Mouse (Mus musculus): ENCODE measurements around the gene Rc3h2. TPM values are rescaled to one million over a fixed set of nuclear protein-coding genes. Genes with fewer than 3 reads are reported as not detected.
A peak's percentile ranks its signal among the peaks of the same experiment; 100 is the strongest.

The Rc3h2 gene
- total and polyA plus RNA-seq, 3 experiments: 2.1 to 118 (median 68.1) TPM

GRCm38 (mm10) chr2:37395539-37395938 lies 27.2 kb downstream of the Rc3h2 start:
- H3K36me3 ChIP-seq (replicated peaks): peaks cover 55% of the 10 kb centered on the region
- ATAC-seq (ENCODE audit: extremely low read depth, insufficient number of reproducible peaks, low FRiP score, poor library complexity, severe bottlenecking) (no peak), DNase-seq (ENCODE audit: low spot score) (no peak)
- H3K4me3 ChIP-seq (ENCODE audit: low read depth, low read length): no peak overlapping the region
- no peaks in the 10 kb centered on the region for H3K9me3 ChIP-seq (replicated peaks)
- no peak for TF ChIP-seq GATA1 (IDR thresholded peaks at IDR 0.05; ENCODE audit: borderline replicate concordance, low read length)
- TF ChIP-seq GATA2 (IDR thresholded peaks at IDR 0.05; ENCODE audit: borderline replicate concordance, low read depth, low read length): no peak
- TF ChIP-seq CTCF (IDR thresholded peaks at IDR 0.05; ENCODE audit: low read depth, low read length): no peak
- no peak for TF ChIP-seq POLR2AphosphoS5 (IDR thresholded peaks at IDR 0.05; ENCODE audit: insufficient replicate concordance, low read depth, low read length)
- H3K27me3 ChIP-seq (ENCODE audit: insufficient read depth, low read length): no peaks in the 10 kb centered on the region
- H3K4me1 ChIP-seq (ENCODE audit: insufficient read depth, low read depth, low read length): no peaks in the 10 kb centered on the region

GRCm38 (mm10) chr2:37382921-37383320 lies 39.8 kb downstream of the Rc3h2 start:
- no peak overlapping the region for H3K4me3 ChIP-seq (ENCODE audit: low read depth, low read length)
- peaks cover 49% of the 10 kb centered on the region for H3K36me3 ChIP-seq (replicated peaks)
- H3K4me1 ChIP-seq (ENCODE audit: insufficient read depth, low read depth, low read length): peaks cover 3% of the 10 kb centered on the region; the same call in 1 of the 2 replicates
- no peaks in the 10 kb centered on the region for H3K9me3 ChIP-seq (replicated peaks)
- ATAC-seq (ENCODE audit: extremely low read depth, insufficient number of reproducible peaks, low FRiP score, poor library complexity, severe bottlenecking) (no peak), DNase-seq (ENCODE audit: low spot score) (no peak)
- no peaks in the 10 kb centered on the region for H3K27me3 ChIP-seq (ENCODE audit: insufficient read depth, low read length)
- TF ChIP-seq GATA2 (IDR thresholded peaks at IDR 0.05; ENCODE audit: borderline replicate concordance, low read depth, low read length): no peak
- TF ChIP-seq GATA1 (IDR thresholded peaks at IDR 0.05; ENCODE audit: borderline replicate concordance, low read length): no peak
- no peak for TF ChIP-seq POLR2AphosphoS5 (IDR thresholded peaks at IDR 0.05; ENCODE audit: insufficient replicate concordance, low read depth, low read length)
- TF ChIP-seq TAL1 (conservative IDR thresholded peaks at IDR 0.05; ENCODE audit: low read depth, low read length): no peak
- TF ChIP-seq CTCF (IDR thresholded peaks at IDR 0.05; ENCODE audit: low read depth, low read length): no peak

- Histone ChIP-seq H3K4me3 (ENCODE audit: low read depth, low read length) (no peak overlapping the region), H3K27me3 (ENCODE audit: insufficient read depth, low read length) (no peaks in the 10 kb centered on the region), H3K9me3 (replicated peaks) (no peaks in the 10 kb centered on the region), H3K36me3 (replicated peaks) (peaks cover 52% of the 10 kb centered on the region), H3K4me1 (ENCODE audit: insufficient read depth, low read depth, low read length) (peaks cover 17% of the 10 kb centered on the region)
- ATAC-seq (ENCODE audit: extremely low read depth, insufficient number of reproducible peaks, low FRiP score, poor library complexity, severe bottlenecking): no peak
- DNase-seq (ENCODE audit: low spot score): no peak
- no peak for TF ChIP-seq TAL1 (conservative IDR thresholded peaks at IDR 0.05; ENCODE audit: low read depth, low read length)
- peak; percentile 47; the same call in 1 of the 2 replicates for TF ChIP-seq CTCF (IDR thresholded peaks at IDR 0.05; ENCODE audit: low read depth, low read length)
- no peak for TF ChIP-seq GATA1 (IDR thresholded peaks at IDR 0.05; ENCODE audit: borderline replicate concordance, low read length)
- TF ChIP-seq POLR2AphosphoS5 (IDR thresholded peaks at IDR 0.05; ENCODE audit: insufficient replicate concordance, low read depth, low read length): no peak
Observed at GRCm38 (mm10) chr2:37380189-37380588, 42.5 kb downstream of the Rc3h2 start.

- Histone ChIP-seq H3K27me3 (ENCODE audit: insufficient read depth, low read length) (no peaks in the 10 kb centered on the region), H3K36me3 (replicated peaks) (peaks cover 46% of the 10 kb centered on the region), H3K9me3 (replicated peaks) (no peaks in the 10 kb centered on the region), H3K4me1 (ENCODE audit: insufficient read depth, low read depth, low read length) (peaks cover 19% of the 10 kb centered on the region), H3K4me3 (ENCODE audit: low read depth, low read length) (no peak overlapping the region)
- peak; percentile 92 for ATAC-seq (ENCODE audit: extremely low read depth, insufficient number of reproducible peaks, low FRiP score, poor library complexity, severe bottlenecking)
- no peak for TF ChIP-seq GATA1 (IDR thresholded peaks at IDR 0.05; ENCODE audit: borderline replicate concordance, low read length)
- no peak for TF ChIP-seq GATA2 (IDR thresholded peaks at IDR 0.05; ENCODE audit: borderline replicate concordance, low read depth, low read length)
- TF ChIP-seq CTCF (IDR thresholded peaks at IDR 0.05; ENCODE audit: low read depth, low read length): no peak
- TF ChIP-seq POLR2AphosphoS5 (IDR thresholded peaks at IDR 0.05; ENCODE audit: insufficient replicate concordance, low read depth, low read length): no peak
- TF ChIP-seq TAL1 (conservative IDR thresholded peaks at IDR 0.05; ENCODE audit: low read depth, low read length): no peak
- no peak for DNase-seq (ENCODE audit: low spot score)
Observed at GRCm38 (mm10) chr2:37376018-37376417, 46.7 kb downstream of the Rc3h2 start.

- DNase-seq (ENCODE audit: low spot score): no peak
- Histone ChIP-seq H3K36me3 (replicated peaks) (peaks cover 28% of the 10 kb centered on the region), H3K4me3 (ENCODE audit: low read depth, low read length) (no peak overlapping the region), H3K27me3 (ENCODE audit: insufficient read depth, low read length) (no peaks in the 10 kb centered on the region), H3K9me3 (replicated peaks) (no peaks in the 10 kb centered on the region), H3K4me1 (ENCODE audit: insufficient read depth, low read depth, low read length) (peaks cover 5% of the 10 kb centered on the region)
- no peak for ATAC-seq (ENCODE audit: extremely low read depth, insufficient number of reproducible peaks, low FRiP score, poor library complexity, severe bottlenecking)
- TF ChIP-seq TAL1 (conservative IDR thresholded peaks at IDR 0.05; ENCODE audit: low read depth, low read length) (no peak), GATA2 (IDR thresholded peaks at IDR 0.05; ENCODE audit: borderline replicate concordance, low read depth, low read length) (no peak), POLR2AphosphoS5 (IDR thresholded peaks at IDR 0.05; ENCODE audit: insufficient replicate concordance, low read depth, low read length) (no peak), GATA1 (IDR thresholded peaks at IDR 0.05; ENCODE audit: borderline replicate concordance, low read length) (no peak), CTCF (IDR thresholded peaks at IDR 0.05; ENCODE audit: low read depth, low read length) (no peak)
Observed at GRCm38 (mm10) chr2:37370651-37371050, 52.1 kb downstream of the Rc3h2 start.

- Histone ChIP-seq H3K4me1 (ENCODE audit: insufficient read depth, low read depth, low read length) (peaks cover 24% of the 10 kb centered on the region), H3K9me3 (replicated peaks) (no peaks in the 10 kb centered on the region), H3K27me3 (ENCODE audit: insufficient read depth, low read length) (no peaks in the 10 kb centered on the region), H3K4me3 (ENCODE audit: low read depth, low read length) (peak overlapping the region; percentile 44; the same call in 1 of the 2 replicates), H3K36me3 (replicated peaks) (peaks cover 27% of the 10 kb centered on the region)
- ATAC-seq (ENCODE audit: extremely low read depth, insufficient number of reproducible peaks, low FRiP score, poor library complexity, severe bottlenecking) (no peak), DNase-seq (ENCODE audit: low spot score) (no peak)
- TF ChIP-seq GATA1 (IDR thresholded peaks at IDR 0.05; ENCODE audit: borderline replicate concordance, low read length): no peak
- no peak for TF ChIP-seq TAL1 (conservative IDR thresholded peaks at IDR 0.05; ENCODE audit: low read depth, low read length)
Observed at GRCm38 (mm10) chr2:37359908-37360307, 62.8 kb downstream of the Rc3h2 start.
